Mouse (Mus musculus): ENCODE data around the gene Fermt3. TPM values are rescaled to one million over a fixed set of nuclear protein-coding genes. Genes with fewer than 3 reads are reported as not detected.

Gene Fermt3
- total and polyA plus RNA-seq, 3 experiments, result 5.2 to 9.0 (median 7.8) TPM

- Histone ChIP-seq H3K4me1 (ENCODE audit: control insufficient read depth, insufficient read depth, low read length) (no peaks in the 10 kb centered on the region), H3K79me2 (replicated peaks; ENCODE audit: control insufficient read depth, insufficient read depth, low read length) (no peaks in the 10 kb centered on the region), H3K27ac (no peak overlapping the region), H3K36me3 (ENCODE audit: control insufficient read depth, insufficient read depth, low read length) (no peaks in the 10 kb centered on the region), H3K4me3 (no peak overlapping the region), H3K27me3 (ENCODE audit: control insufficient read depth, insufficient read depth, low read length) (no peaks in the 10 kb centered on the region), H3K9ac (ENCODE audit: low read depth, low read length) (no peak overlapping the region)
- 2% methylated on average over 3 of the region's 3 CpGs for WGBS
- DNase-seq, result peak; percentile 75 to 86
- TF ChIP-seq POLR2A (IDR thresholded peaks at IDR 0.05; ENCODE audit: insufficient read depth, low read depth, low read length) (peak; percentile 30; the same call in 1 of the 2 replicates), CTCF (IDR thresholded peaks at IDR 0.05) (peak; percentile 98), EP300 (IDR thresholded peaks at IDR 0.05; ENCODE audit: insufficient read depth, low read depth, low read length) (peak; percentile 90)
- intact Hi-C loops (cut with DNase I), result loop anchor here (1.0 to 10.0 kb wide), 2 partner anchors 132 to 280 kb away; partner anchors contain the start of gene Mark2
Observed at GRCm38 (mm10) chr19:7064571-7064970, 45.3 kb upstream of the Fermt3 start.

DNA sequence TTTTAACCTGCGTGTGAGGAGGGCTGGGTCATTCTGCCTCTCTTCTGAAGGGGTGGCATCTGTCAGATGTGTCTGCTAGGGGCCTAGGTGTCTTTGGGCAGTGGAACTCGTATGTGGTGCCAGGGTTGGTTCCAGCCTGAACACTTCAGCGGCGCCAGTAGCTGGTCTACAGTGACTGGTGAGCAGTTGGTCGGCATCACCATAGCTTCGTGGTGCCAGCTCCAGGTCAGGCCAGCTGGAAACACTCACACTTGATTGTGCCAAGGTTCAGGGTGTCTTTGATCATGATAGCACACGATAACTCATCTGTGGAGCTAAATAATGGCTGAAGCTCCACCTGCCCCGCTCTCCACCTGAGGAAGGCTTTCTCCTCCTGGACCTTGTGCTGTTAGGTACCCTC is 43.6 kb upstream of the Fermt3 start:
- no peak overlapping the region for H3K9ac ChIP-seq (ENCODE audit: low read depth, low read length)
- WGBS, result 79% methylated on average over 8 of the region's 8 CpGs
- no peak for TF ChIP-seq CTCF (IDR thresholded peaks at IDR 0.05)
- TF ChIP-seq EP300 (IDR thresholded peaks at IDR 0.05; ENCODE audit: insufficient read depth, low read depth, low read length), result no peak
- TF ChIP-seq POLR2A (IDR thresholded peaks at IDR 0.05; ENCODE audit: insufficient read depth, low read depth, low read length), result no peak
- no peak for DNase-seq
- H3K79me2 ChIP-seq (replicated peaks; ENCODE audit: control insufficient read depth, insufficient read depth, low read length), result no peaks in the 10 kb centered on the region
- H3K36me3 ChIP-seq (ENCODE audit: control insufficient read depth, insufficient read depth, low read length), result no peaks in the 10 kb centered on the region
- H3K27ac ChIP-seq, result no peak overlapping the region
- peaks cover 2% of the 10 kb centered on the region; the same call in 1 of the 2 replicates for H3K4me1 ChIP-seq (ENCODE audit: control insufficient read depth, insufficient read depth, low read length)
- H3K4me3 ChIP-seq, result no peak overlapping the region
- no peaks in the 10 kb centered on the region for H3K27me3 ChIP-seq (ENCODE audit: control insufficient read depth, insufficient read depth, low read length)
- intact Hi-C loops (cut with DNase I), result loop anchor here (10.0 kb wide), 1 partner anchor 282 kb away; the partner anchor contains the start of gene Mark2

DNA sequence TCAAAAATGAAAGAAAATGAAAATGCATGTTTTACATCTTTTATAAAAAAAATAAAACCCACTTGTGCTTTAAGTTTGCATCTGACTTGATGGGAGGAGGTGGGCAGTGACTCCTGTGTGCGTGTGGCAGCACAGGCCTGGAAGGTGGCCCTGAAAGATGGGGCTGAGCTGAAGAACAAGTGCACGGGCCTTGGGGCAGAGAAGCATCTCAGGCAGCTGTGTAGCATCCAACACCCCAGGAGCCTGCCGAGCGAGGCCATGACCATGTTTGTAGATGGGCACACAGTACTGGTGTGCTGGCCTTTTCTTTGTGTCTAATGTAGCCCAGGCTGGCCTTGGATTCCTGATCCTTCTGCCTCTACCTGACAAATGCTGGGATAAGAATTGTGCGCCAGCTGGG is 42.8 kb upstream of the Fermt3 start:
- no peak for TF ChIP-seq EP300 (IDR thresholded peaks at IDR 0.05; ENCODE audit: insufficient read depth, low read depth, low read length)
- no peak for TF ChIP-seq CTCF (IDR thresholded peaks at IDR 0.05)
- no peak for TF ChIP-seq POLR2A (IDR thresholded peaks at IDR 0.05; ENCODE audit: insufficient read depth, low read depth, low read length)
- Histone ChIP-seq H3K79me2 (replicated peaks; ENCODE audit: control insufficient read depth, insufficient read depth, low read length) (no peaks in the 10 kb centered on the region), H3K27ac (no peak overlapping the region), H3K27me3 (ENCODE audit: control insufficient read depth, insufficient read depth, low read length) (no peaks in the 10 kb centered on the region), H3K36me3 (ENCODE audit: control insufficient read depth, insufficient read depth, low read length) (no peaks in the 10 kb centered on the region), H3K9ac (ENCODE audit: low read depth, low read length) (no peak overlapping the region), H3K4me3 (no peak overlapping the region), H3K4me1 (ENCODE audit: control insufficient read depth, insufficient read depth, low read length) (peaks cover 2% of the 10 kb centered on the region; the same call in 1 of the 2 replicates)
- no peak for DNase-seq
- intact Hi-C loops (cut with DNase I), result loop anchor here (10.0 kb wide), 1 partner anchor 283 kb away; the partner anchor contains the start of gene Mark2
- 85% methylated on average over 5 of the region's 5 CpGs for WGBS

DNA sequence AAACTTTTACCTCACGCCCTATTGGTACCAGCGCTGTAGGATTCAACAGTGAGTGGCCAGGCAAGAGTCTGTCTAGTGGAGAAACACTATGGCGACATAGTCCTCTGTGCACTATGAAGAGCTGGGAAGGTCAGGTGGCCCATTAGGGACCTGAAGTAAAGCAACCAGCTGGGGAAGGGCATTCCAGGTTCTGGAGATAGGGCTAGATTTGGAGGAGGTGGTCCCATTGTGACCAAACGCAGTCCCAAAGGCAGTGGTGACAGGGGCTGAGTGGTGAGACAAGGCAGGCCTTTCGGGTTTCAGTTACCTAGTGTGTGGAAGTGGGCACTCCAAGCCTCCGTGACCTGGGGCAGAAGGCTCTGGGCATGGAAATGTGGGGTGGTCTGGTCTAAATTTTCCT is 39.3 kb upstream of the Fermt3 start:
- H3K27me3 ChIP-seq (ENCODE audit: control insufficient read depth, insufficient read depth, low read length), result no peaks in the 10 kb centered on the region
- peak overlapping the region; percentile 78; the same call in 1 of the 2 replicates for H3K4me3 ChIP-seq
- H3K27ac ChIP-seq, result peak overlapping the region; percentile 82; the same call in 1 of the 2 replicates
- H3K36me3 ChIP-seq (ENCODE audit: control insufficient read depth, insufficient read depth, low read length), result no peaks in the 10 kb centered on the region
- WGBS, result 70% methylated on average over 6 of the region's 6 CpGs
- H3K4me1 ChIP-seq (ENCODE audit: control insufficient read depth, insufficient read depth, low read length), result peaks cover 2% of the 10 kb centered on the region
- H3K9ac ChIP-seq (ENCODE audit: low read depth, low read length), result peak overlapping the region; percentile 18; the same call in 1 of the 2 replicates
- no peak for TF ChIP-seq EP300 (IDR thresholded peaks at IDR 0.05; ENCODE audit: insufficient read depth, low read depth, low read length)
- no peak for TF ChIP-seq POLR2A (IDR thresholded peaks at IDR 0.05; ENCODE audit: insufficient read depth, low read depth, low read length)
- TF ChIP-seq CTCF (IDR thresholded peaks at IDR 0.05), result no peak
- no peaks in the 10 kb centered on the region for H3K79me2 ChIP-seq (replicated peaks; ENCODE audit: control insufficient read depth, insufficient read depth, low read length)
- intact Hi-C loops (cut with DNase I), result no loop called here
- no peak for DNase-seq

DNA sequence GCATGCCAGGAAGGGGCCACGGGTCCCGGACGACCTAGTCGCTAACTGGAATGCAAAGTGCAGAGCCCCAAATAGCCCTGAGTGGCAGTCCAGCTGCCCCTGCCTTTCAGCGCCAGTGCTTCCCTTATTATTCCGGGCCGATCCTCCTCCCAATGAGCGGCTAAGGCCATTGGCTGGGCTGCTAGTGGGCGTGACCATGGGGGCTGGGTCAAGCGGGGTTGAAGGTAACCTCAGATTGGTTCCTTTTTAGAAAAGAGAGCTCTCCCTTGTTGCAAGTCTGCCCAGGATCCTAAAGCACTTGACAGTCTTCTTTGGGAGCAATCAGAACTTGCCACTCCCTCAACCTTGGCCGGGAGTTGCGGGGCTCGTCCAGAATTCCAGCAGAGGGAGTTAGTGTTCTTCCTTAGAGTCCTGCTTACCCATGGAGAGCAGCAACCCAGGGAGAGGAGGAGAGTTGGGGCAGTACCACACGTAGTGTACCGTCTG is 38.5 kb upstream of the Fermt3 start:
- intact Hi-C loops (cut with DNase I), result no loop called here
- peak; percentile 89 to 91 for DNase-seq
- H3K27ac ChIP-seq, result peak overlapping the region; percentile 82
- TF ChIP-seq CTCF (IDR thresholded peaks at IDR 0.05) (peak; percentile 66), POLR2A (IDR thresholded peaks at IDR 0.05; ENCODE audit: insufficient read depth, low read depth, low read length) (peak; percentile 98), EP300 (IDR thresholded peaks at IDR 0.05; ENCODE audit: insufficient read depth, low read depth, low read length) (no peak)
- no peaks in the 10 kb centered on the region for H3K79me2 ChIP-seq (replicated peaks; ENCODE audit: control insufficient read depth, insufficient read depth, low read length)
- peaks cover 2% of the 10 kb centered on the region for H3K4me1 ChIP-seq (ENCODE audit: control insufficient read depth, insufficient read depth, low read length)
- WGBS, result 2% methylated on average over 15 of the region's 15 CpGs
- peak overlapping the region; percentile 80 for H3K9ac ChIP-seq (ENCODE audit: low read depth, low read length)
- no peaks in the 10 kb centered on the region for H3K27me3 ChIP-seq (ENCODE audit: control insufficient read depth, insufficient read depth, low read length)
- peak overlapping the region; percentile 78 for H3K4me3 ChIP-seq
- no peaks in the 10 kb centered on the region for H3K36me3 ChIP-seq (ENCODE audit: control insufficient read depth, insufficient read depth, low read length)

- no peaks in the 10 kb centered on the region for H3K27me3 ChIP-seq (ENCODE audit: control insufficient read depth, insufficient read depth, low read length)
- H3K36me3 ChIP-seq (ENCODE audit: control insufficient read depth, insufficient read depth, low read length), result no peaks in the 10 kb centered on the region
- peak overlapping the region; percentile 82 for H3K27ac ChIP-seq
- peaks cover 2% of the 10 kb centered on the region for H3K4me1 ChIP-seq (ENCODE audit: control insufficient read depth, insufficient read depth, low read length)
- H3K9ac ChIP-seq (ENCODE audit: low read depth, low read length), result peak overlapping the region; percentile 80
- no peak for DNase-seq
- intact Hi-C loops (cut with DNase I), result no loop called here
- peak overlapping the region; percentile 78 for H3K4me3 ChIP-seq
- no peak for TF ChIP-seq EP300 (IDR thresholded peaks at IDR 0.05; ENCODE audit: insufficient read depth, low read depth, low read length)
- no peak for TF ChIP-seq POLR2A (IDR thresholded peaks at IDR 0.05; ENCODE audit: insufficient read depth, low read depth, low read length)
- under 1% methylated on average over 16 of the region's 16 CpGs for WGBS
- H3K79me2 ChIP-seq (replicated peaks; ENCODE audit: control insufficient read depth, insufficient read depth, low read length), result no peaks in the 10 kb centered on the region
Observed at GRCm38 (mm10) chr19:7057126-7057721, 38.0 kb upstream of the Fermt3 start.
